Mouse (Mus musculus) left cerebral cortex, postnatal 10 days (tissue): ENCODE data around the gene Olfr220. TPM values are rescaled to one million over a fixed set of nuclear protein-coding genes. Genes with fewer than 3 reads are reported as not detected.

Experiments used
- DNase-seq, 2 experiments: peaks; one replicate each; pipeline ENCODE4 v3.0.0; 2021 to 2022; ENCODE audit warnings: low spot score in 2 of 2, mixed read lengths in 1 of 2; ENCODE audit errors: extremely low spot score in 1 of 2
- intact Hi-C: fragments of 180-260 bp; cut with DNase I; formaldehyde crosslinking; loops from one replicate; pipeline ENCODE4 v1.15.1; 2025
- total RNA-seq, 2 experiments: library from RNA; stranded (reverse); gene quantifications; 2 replicates each; pipeline ENCODE4 v1.2.3; 2021

Olfr220 gene
- total RNA-seq: not detected

DNA sequence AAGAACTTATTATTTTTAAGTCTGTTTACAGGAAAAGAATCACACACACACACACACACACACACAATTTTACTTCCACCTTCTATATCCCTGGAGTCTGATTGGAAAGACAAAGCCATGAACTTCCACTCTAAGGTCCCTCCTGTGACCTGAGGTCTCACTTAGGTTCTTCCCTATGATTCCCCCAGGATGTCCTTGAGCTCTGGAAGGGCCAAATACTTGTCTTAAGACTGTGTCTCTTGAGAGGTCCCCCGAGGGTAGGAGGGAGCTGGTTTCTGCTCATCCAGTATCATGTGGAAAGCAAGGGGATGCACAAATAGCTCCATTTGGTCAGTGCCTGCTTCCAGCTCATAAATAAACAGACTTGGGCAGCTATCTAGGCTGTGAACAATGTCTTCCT is at the start of gene Olfr220:
TSS of gene Olfr220 (plus strand) at position 301 of the 400 bp plus-strand sequence.
- intact Hi-C loops: no loop called here
- DNase-seq: no peak

GRCm38 (mm10) chr1:174422959-174423358 is 18.9 kb upstream of the Olfr220 start:
- intact Hi-C loops: no loop called here
- no peak for DNase-seq

DNA sequence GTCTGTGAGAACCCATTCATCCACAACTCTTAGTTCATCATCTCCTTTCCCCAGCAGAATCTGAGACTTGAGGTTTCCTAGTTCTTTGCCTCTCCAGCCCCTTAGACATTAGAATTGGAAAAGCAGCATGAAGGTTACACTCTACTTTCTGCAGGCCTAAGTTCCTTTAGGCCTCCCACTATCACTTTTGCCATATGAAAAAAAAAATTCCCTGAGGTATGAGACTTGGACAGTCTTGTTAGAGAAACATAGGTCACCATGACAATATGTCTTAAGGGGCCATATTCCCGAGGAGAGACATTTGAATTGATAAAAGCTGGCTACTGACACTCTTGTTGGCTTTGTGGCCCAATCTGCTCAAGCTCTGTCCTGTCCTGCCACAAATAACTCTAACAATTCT is 18.1 kb upstream of the Olfr220 start, which contains the start of gene Olfr414:
TSS of gene Olfr414 (plus strand) at position 301 of the 400 bp plus-strand sequence.
- intact Hi-C loops: no loop called here
- DNase-seq: no peak

DNA sequence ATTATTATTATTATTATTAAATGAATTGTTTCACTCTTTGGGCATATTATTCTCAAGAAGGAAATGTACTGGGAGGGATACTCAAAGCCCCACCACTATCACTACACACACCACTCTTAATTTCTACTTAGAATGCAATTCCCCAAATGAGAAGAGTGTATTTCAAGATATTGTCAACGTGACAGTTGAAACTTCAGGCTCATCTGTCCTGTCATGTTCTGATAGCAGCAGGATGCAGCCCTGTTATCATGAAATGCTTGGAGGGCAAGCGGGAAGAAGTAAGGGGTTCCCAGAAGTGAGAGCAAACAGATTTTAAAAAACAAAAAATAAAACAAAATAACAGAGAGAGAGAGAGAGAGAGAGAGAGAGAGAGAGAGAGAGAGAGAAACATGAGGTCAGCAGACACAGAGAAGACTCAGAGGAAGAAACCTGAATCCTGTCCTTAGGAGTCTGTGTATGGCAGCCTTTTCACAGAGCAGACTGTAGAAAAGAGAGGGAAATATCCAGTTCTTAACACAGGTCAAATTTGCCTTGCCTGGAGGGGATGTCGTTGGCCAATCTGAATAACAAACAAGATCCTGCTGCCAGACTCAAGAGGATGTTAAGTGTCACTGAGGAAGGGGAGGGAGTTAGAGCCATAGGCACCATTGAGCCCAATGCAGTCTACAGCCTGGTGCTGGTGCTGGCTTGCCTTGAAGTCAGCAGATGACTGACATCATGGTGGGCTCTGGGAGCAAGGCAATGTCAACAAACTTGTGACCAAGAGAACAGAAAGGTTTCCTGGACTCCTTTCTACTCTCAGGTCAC is 15.5 kb upstream of the Olfr220 start:
- intact Hi-C loops: no loop called here
- DNase-seq: no peak

DNA sequence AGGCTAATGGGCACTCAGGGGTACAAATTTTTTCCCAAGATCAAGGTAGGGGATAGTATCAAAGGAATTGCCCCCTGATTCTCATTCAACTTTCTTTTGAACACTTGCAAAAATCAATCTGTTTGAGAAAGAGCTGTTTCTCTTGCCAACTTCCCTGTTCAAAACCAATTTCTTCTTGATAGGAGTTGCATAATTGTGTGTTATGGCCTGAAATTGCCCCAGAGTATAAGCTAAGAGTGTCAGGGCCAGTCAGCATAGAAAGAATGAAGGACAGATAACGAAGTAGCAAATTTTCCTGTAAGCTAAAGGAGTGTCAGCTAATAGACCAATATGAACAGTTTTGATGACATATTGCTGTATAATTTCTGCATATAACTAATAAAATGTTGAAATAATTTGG is 14.5 kb upstream of the Olfr220 start:
- DNase-seq: no peak
- intact Hi-C loops: no loop called here

- intact Hi-C loops: no loop called here
Observed at GRCm38 (mm10) chr1:174428407-174428806, 13.5 kb upstream of the Olfr220 start.

GRCm38 (mm10) chr1:174434121-174434520 is 7.8 kb upstream of the Olfr220 start:
- intact Hi-C loops: no loop called here

More at GRCm38 (mm10) chr1:174428407-174428806, 13.5 kb upstream of the Olfr220 start:
- no peak for DNase-seq

DNA sequence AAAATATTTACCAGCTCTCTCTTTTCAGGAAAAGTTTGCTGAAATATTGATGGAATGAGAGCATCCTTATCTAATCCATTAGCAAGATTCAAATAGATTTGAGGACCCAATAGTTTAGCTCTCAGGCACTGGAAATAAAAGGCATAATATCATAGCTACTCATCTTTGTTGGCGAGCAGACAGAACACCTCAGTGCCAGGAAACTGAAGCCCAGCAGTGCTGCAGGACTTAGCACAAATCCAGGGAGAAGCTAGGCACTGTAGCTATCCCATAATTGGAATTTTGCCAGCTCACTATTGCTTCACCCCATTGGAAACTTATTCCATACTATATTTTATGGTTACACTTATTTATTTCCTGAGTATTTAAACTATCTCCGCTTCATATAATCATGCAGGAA is 13.2 kb downstream of the Olfr220 start:
- intact Hi-C loops: no loop called here
- DNase-seq: no peak

More at GRCm38 (mm10) chr1:174434121-174434520, 7.8 kb upstream of the Olfr220 start:
- no peak for DNase-seq

GRCm38 (mm10) chr1:174465385-174465784 is 23.5 kb downstream of the Olfr220 start:
- intact Hi-C loops: loop anchor here (5.0 kb wide), 2 partner anchors 537 to 1008 kb away; no protein-coding TSS in a partner anchor
- no peak for DNase-seq

GRCm38 (mm10) chr1:174466240-174466639 is 24.4 kb downstream of the Olfr220 start:
- peak in 1 of 2 experiments; percentile 26 for DNase-seq
- intact Hi-C loops: loop anchor here (5.0 kb wide), 2 partner anchors 536 to 1009 kb away; no protein-coding TSS in a partner anchor

GRCm38 (mm10) chr1:174469736-174470135 is 27.9 kb downstream of the Olfr220 start:
- DNase-seq: peak; percentile 26 to 58
- intact Hi-C loops: loop anchor here (5.0 kb wide), 2 partner anchors 533 to 1012 kb away; no protein-coding TSS in a partner anchor

- DNase-seq: peak in 1 of 2 experiments; percentile 40
- intact Hi-C loops: no loop called here
Observed at GRCm38 (mm10) chr1:174482567-174482966, 40.7 kb downstream of the Olfr220 start.

DNA sequence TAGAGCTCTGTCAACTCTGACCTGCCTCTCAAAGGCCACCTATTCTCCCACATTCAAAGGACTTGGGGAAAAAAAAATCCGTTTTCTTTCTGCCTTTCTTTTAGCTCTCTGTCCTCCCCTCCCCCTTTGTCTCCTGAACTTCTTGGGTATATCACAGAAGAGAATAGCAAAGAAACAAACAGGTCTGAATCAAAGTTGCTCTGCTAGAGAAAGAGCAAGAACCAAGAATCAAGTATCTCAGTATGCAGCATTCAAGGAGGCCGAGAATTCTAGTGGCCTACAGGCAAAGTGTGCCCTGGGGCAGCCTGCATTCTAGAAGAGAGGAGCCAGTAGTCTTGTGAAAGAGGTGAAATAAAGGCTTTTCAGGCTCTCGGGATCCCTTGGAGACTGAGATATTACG is 58.2 kb downstream of the Olfr220 start:
- intact Hi-C loops: no loop called here
- no peak for DNase-seq

Other genes starting within 250 kb of the Olfr220 start
- gene Olfr419, start 190.0 kb upstream of the Olfr220 start, total RNA-seq: not detected
- not detected for gene Mptx1, start 111.6 kb upstream of the Olfr220 start, total RNA-seq
- not detected for gene Olfr417, start 77.0 kb upstream of the Olfr220 start, total RNA-seq
- gene Olfr248, start 51.0 kb upstream of the Olfr220 start, total RNA-seq: not detected
- not detected for gene Olfr414, start 18.0 kb upstream of the Olfr220 start, total RNA-seq
- 10 to 100 TPM; 54.9 to 55.8 TPM for gene Fmn2, start 59.7 kb downstream of the Olfr220 start, total RNA-seq